Mouse (Mus musculus) adrenal gland, postnatal 36 days (tissue): Measurements from ENCODE around the gene Hoxd13. TPM values are rescaled to one million over a fixed set of nuclear protein-coding genes. Genes with fewer than 3 reads are reported as not detected.

Source experiments
- DNase-seq, 2 experiments: peaks; one replicate each; pipeline ENCODE4 v3.0.0; 2021; ENCODE audit warnings: mixed read lengths in 1 of 2
- total RNA-seq, 2 experiments: library from RNA; stranded (reverse); gene quantifications; 2 replicates each; pipeline ENCODE4 v1.2.3; 2021

Gene Hoxd13
- total RNA-seq, 2 experiments from 2014 or later: not detected

GRCm38 (mm10) chr2:74661685-74662084, 6.4 kb upstream of the Hoxd13 start:
- peak in 1 of 2 experiments; percentile 20 for DNase-seq

DNA sequence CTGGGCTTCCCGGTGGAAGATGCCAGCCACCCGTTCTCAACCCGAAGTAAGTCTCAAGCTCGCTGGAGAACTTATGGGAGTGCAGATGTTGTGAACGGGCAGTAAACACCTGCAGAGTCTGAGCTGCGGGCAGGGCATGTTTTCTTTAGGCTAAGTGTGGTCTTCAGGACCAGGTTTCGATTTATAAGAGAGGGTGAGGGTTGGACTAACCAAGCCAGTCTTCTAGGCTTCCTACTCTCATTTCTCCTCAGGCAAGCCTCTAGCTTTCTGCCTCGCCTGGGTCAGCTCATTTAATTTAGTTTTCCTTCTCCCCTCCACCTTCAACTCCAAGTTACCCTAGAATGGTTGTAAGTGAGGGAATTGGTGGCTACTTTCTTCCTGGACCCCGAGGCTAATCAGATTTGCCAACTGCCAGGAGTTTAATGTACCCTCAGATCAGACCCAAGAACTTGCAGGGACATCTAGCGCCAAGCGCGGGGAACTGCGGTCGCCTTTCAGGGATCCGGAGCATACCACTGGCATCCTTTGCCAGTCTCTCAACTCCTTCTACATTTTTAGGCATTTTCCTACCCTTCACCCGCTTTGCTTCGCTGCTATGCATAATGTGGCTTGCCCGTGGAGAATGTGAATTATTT, 4.7 kb upstream of the Hoxd13 start:
- DNase-seq: peak; percentile 54 to 61

GRCm38 (mm10) chr2:74666411-74666810, 1.7 kb upstream of the Hoxd13 start:
- no peak for DNase-seq

- no peak for DNase-seq
Observed at GRCm38 (mm10) chr2:74667191-74667841, 794 bp upstream of the Hoxd13 start.

DNA sequence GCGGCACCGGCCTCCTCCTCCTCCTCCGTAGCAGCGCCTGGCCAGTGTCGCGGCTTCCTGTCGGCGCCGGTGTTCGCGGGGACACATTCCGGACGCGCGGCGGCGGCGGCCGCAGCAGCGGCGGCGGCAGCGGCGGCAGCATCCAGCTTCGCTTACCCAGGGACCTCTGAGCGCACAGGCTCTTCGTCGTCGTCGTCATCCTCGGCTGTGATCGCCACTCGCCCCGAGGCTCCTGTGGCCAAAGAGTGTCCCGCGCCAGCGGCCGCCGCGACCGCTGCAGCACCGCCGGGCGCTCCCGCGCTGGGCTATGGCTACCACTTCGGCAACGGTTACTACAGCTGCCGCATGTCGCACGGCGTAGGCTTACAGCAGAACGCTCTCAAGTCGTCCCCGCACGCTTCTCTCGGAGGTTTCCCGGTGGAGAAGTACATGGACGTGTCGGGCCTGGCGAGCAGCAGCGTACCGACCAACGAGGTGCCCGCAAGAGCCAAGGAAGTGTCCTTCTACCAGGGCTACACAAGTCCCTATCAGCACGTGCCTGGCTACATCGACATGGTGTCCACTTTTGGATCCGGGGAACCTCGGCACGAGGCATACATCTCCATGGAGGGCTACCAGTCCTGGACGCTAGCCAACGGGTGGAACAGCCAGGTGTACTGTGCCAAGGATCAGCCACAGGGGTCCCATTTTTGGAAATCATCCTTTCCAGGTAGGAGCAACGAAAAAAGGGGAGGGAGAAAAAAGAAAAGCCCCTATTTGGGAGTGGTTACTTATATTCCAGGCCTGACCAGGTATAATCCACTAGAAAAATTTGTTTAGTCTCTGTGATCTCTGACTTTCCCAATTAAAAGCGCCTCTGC, 490 bp downstream of the Hoxd13 start:
- DNase-seq: no peak

- DNase-seq: no peak
Observed at GRCm38 (mm10) chr2:74669230-74669578, 1.1 kb downstream of the Hoxd13 start.

GRCm38 (mm10) chr2:74669650-74670235, 1.6 kb downstream of the Hoxd13 start:
- DNase-seq: no peak

DNA sequence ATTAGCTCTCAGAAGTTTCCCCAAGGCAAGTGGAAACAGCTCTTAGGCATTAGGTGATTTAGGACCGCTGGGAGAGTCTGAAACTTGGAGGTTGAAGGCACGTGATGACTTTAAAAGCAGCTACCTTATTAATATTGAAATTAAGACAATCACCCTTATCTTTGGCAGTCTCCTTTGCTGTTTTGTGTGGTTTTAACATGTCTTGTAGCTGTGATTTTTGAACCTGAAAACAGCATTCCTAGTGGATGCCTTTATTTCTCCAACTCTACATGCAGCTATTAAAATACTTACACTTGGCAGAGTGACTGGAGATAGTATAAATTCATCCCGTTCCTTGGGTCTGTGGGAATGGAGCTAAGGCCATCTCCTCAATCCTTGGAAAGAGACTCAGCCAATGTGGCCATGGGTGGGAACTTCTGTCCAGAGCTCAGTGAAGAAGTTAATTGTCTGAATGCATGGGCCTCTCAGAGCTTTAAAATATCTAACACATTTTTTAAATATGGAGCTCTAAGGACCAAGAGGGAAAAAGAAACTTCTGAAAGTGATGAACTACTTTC, 2.6 kb downstream of the Hoxd13 start:
- DNase-seq: no peak

DNA sequence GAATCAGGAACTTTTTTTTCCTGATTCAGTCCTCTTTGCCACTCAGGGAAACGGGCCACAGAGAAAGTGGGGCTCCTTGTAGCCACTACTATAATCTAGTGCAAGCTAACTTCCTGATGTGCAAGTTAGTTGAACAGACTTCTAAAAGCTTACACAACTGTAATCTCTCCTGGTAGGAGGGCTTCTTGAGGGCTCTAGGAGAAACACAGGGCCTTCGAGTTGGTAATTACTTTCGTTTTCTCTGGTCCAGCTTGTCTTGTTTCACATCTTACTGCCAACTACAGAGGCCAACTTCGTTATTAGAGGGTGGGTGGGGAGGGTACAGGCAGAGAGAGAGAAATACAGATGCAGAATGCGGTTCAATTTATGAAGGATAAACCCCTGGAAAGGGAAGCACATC, 3.7 kb downstream of the Hoxd13 start:
- no peak for DNase-seq

GRCm38 (mm10) chr2:74672481-74673362, 4.6 kb downstream of the Hoxd13 start:
- peak; percentile 61 to 67 for DNase-seq

- no peak for DNase-seq
Observed at GRCm38 (mm10) chr2:74673835-74674425, 5.8 kb downstream of the Hoxd13 start.

DNA sequence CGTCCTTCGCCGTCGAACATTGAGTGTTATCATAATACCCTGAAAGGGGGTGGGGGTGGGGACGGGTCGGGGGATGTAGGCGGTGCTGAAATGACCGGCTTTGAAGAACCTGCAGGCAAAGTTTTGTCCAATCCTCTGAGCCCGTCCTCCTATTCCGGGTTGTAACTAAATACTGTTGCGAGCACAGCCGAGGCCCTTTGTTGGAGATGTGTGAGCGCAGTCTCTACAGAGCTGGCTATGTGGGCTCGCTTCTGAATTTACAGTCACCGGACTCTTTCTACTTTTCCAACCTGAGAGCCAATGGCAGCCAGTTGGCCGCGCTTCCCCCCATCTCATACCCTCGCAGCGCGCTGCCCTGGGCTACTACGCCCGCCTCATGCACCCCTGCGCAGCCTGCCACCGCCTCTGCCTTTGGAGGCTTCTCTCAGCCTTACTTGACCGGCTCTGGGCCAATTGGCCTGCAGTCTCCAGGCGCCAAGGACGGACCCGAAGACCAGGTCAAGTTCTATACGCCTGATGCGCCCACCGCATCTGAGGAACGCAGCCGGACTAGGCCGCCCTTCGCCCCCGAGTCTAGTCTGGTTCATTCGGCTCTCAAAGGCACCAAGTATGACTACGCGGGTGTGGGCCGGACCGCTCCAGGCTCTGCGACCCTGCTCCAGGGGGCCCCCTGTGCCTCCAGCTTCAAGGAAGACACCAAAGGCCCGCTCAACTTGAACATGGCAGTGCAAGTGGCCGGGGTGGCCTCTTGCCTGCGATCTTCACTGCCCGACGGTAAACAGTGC, 7.0 kb downstream of the Hoxd13 start, which contains the start of gene Hoxd12:
Gene Hoxd12 (plus strand): TSS at position 133 of the 785 bp plus-strand sequence.
- DNase-seq: no peak

DNA sequence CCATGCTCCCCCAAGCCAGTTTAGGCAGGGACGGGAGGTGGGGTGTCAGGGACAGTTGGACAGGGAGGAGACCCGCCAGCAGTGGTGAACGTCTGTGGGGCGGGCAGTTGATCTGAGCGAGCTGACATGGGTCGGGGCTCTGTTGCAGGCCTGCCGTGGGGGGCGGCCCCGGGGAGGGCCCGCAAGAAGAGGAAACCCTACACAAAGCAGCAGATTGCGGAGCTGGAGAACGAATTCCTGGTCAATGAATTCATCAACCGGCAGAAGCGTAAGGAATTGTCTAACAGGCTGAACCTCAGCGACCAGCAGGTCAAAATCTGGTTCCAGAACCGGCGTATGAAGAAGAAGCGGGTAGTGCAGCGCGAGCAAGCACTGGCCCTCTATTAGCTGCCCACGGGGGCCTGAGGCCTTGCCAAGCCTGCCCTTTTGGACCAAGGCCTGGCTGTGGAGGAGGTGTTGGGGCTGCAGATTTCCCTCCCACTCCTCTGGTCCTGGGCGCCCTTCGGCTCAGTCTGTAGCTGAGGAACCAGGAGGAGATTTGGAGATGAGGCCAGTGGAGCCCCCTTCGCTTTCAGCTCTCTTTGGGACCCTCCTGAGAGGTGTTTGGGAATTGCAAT, 7.7 kb downstream of the Hoxd13 start:
- DNase-seq: no peak

DNA sequence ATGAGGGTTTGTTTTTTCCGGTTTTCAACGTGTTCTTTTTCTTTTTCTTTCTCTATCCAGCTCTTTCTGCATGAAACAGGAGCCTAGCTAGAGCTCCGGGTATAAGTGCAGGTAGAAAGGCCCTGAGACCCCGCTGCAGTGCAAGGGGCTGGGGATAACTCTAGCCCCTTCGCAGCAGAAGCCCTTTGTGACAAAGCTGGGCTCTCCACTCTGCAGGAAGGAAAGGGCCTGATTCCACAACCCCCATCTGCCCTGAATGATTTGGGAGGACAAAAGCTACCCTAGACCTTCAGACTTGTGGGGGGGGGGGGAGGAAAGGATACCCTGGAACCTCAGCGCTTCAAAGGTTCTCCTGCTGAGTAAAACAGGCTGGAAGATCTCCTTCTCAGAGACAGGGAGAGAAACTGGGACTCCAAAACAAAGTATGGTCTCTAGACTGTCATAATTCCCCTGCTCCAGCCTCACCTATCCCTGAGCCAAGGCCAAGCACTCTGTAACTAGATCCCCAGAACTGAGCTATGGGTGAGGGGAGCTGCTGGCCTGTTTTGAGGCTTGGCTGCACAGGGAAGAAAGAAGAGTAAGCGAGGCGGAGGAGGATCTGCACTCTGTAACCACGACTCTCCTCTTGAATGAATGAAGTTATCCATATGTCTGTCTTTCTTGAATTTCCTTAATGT, 8.4 kb downstream of the Hoxd13 start:
- DNase-seq: no peak

DNA sequence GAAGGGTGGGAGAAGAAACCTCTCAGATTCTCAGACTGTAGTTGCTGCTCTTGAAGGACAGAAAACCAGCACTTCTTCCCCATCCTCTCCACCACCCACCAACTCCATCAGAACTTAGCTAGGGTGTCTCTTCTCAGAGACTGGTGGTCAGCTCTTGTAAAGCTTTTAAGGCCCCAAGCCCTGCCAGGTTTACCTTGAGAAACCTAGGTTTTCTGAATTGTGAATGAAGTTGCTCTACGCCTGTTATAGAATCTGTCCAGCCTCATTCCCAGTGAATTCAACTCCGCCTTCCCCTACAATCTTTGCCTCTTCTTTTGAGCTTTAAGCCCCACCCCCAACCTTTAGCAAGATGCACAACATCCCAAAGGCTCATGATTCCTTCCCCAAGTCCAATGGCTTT, 9.0 kb downstream of the Hoxd13 start:
- DNase-seq: no peak

DNA sequence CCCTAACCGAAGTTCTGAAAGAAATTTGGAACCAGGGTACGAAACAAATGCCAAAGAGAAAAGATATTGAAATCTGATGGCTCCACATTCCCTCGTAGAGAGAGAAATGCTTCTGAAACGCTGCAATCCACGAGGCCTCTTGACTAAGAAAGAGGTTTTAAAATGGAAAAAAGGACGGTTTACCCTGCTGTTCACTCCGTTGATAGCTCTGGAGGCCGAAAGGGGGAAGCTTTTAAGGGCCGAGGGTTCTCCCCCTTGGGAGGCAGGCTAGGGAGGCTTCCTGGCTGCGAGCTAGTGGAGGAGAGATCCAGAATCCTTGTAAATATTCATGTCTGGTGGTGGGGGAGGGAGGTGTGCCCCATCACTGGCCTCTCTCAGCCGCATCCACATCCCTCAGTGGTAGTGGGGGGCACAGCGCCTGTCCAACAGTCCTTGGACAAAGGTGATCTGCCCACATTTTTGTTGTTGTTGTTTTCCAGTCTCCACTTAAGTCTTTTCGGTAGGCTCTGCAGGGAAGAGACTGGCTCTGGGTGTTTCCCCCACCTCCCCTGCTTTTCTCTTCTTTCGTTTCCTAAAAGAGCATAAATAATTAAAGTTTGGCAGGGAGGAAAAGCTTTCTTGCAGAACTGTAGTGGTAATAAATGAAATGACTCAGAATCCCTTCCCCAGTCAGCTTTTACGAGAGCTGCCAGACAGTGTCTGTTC, 10.9 kb downstream of the Hoxd13 start, which contains the start of gene Hoxd11:
Gene Hoxd11 (plus strand): TSS at position 667 of the 705 bp plus-strand sequence.
- DNase-seq: no peak

GRCm38 (mm10) chr2:74679596-74679971, 11.5 kb downstream of the Hoxd13 start:
- DNase-seq: no peak

GRCm38 (mm10) chr2:74679980-74680379, 11.9 kb downstream of the Hoxd13 start:
- DNase-seq: no peak
